Mouse (Mus musculus): ENCODE measurements around the gene Igfbp6.

DNA sequence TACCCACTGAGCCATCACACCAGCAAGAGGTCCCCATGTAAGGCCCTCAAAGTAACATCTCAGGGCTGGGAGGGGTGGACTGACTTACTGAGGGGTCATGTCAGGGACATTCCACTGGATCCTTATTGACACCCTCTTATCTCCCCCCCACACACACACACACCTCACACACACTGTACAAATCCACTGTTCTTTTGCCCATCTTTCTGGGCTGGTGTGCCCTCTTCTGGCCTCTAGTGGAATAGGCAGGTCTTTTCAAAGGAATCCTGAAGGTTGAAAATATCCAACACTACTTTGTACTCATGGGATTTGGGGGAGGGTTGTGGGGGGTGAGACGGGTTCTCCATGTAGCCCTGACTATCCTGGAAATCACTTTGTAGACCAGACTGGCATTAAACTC lies 2.7 kb downstream of the Igfbp6 start:
- no peak for TF ChIP-seq USF1 (IDR thresholded peaks at IDR 0.05; ENCODE audit: low read depth, low read length)
- TF ChIP-seq ZMIZ1 (IDR thresholded peaks at IDR 0.05; ENCODE audit: low read depth, low read length), result no peak
- no peak for TF ChIP-seq HCFC1 (IDR thresholded peaks at IDR 0.05; ENCODE audit: low read depth, low read length)
- peak; percentile 85 to 93 for TF ChIP-seq CTCF (conservative IDR thresholded peaks at IDR 0.05 in 1 of 2, IDR thresholded peaks at IDR 0.05 in 1 of 2; ENCODE audit: low read depth in 2 of 2, low read length in 2 of 2)
- no peak for TF ChIP-seq NELFE (IDR thresholded peaks at IDR 0.05; ENCODE audit: low read depth, low read length)
- TF ChIP-seq POLR2A (IDR thresholded peaks at IDR 0.05; ENCODE audit: low read depth, low read length), result no peak
- TF ChIP-seq ELF1 (IDR thresholded peaks at IDR 0.05; ENCODE audit: low read depth, low read length), result no peak
